Mouse (Mus musculus): ENCODE results near the gene Mrpl55.

GRCm38 (mm10) chr11:59212892-59213494, 10.7 kb downstream of the Mrpl55 start:
- TF ChIP-seq CTCF (IDR thresholded peaks at IDR 0.05; ENCODE audit: borderline replicate concordance, control insufficient read depth, extremely low read depth, insufficient read depth, low read length, poor library complexity) (no peak), POLR2A (IDR thresholded peaks at IDR 0.05; ENCODE audit: control insufficient read depth, extremely low read depth, insufficient read depth, low read length, poor library complexity) (no peak)
